Mouse (Mus musculus): ENCODE measurements around the gene Tmem101.

Tmem101 gene

DNA sequence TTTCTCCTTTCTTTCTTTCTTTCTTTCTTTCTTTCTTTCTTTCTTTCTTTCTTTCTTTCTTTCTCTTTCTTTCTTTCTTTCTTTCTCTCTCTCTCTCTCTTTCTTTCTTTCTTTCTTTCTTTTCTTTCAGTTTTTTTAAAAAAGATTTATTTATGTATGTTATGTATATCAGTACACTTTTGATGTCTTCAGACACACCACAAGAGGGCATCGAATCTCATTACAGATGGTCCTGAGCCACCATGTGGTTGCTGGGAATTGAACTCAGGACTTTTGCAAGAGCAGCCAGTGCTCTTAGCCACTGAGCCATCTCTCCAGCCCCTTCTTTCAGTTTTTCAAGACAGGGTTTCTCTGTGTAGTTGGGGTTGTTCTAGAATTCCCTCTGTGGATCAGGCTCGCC lies 1.8 kb upstream of the Tmem101 start:
- intact Hi-C loops (cut with DNase I): loop anchor here (5.0 to 10.0 kb wide), 2 partner anchors 67 to 104 kb away; no protein-coding TSS in a partner anchor

- intact Hi-C loops (cut with DNase I): loop anchor here (5.0 to 10.0 kb wide), 2 partner anchors 68 to 106 kb away; no protein-coding TSS in a partner anchor
These were observed 534 bp upstream of the Tmem101 start for GRCm38 (mm10) chr11:102156786-102157089.

DNA sequence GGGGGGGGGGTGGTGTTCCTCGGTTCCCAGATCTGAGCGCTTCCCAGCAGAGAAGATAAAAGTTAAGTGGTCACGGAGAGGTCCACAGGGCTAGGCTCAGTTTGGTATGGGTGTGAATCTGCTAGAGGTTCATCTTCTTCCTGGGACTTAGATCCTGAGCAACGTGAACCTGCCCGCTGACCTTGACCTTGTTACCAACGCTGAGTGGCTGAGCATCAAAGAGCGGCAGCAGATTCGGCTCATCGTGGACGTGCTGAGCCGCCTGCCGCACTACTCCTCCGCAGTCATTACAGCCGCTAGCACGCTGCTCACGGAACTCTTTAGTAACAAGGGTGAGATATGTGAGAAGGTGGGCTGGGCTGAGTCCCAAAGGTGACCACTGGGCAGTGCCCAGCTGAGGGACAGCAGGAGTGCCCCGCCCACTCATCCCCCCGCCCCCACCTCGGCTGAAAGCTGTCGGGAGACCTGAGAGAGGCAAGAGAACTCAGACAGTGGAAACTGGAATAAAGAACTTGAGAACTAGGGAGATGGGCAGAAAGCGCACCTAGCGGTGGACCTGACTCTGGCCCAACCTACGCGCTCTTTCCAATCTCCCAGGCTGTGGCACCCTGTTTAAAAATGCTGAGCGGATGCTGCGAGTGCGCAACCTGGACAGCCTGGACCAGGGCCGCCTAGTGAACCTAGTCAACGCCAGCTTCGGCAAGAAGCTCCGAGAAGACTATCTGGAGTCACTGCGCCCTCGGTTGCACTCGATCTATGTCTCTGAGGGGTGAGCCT lies 8.8 kb downstream of the Tmem101 start:
- intact Hi-C loops (cut with DNase I): loop anchor here (5.0 kb wide), 1 partner anchor 285 kb away; the partner anchor contains the start of gene Grn

GRCm38 (mm10) chr11:102146531-102146930 lies 9.7 kb downstream of the Tmem101 start:
- intact Hi-C loops (cut with DNase I): loop anchor here (5.0 kb wide), 1 partner anchor 286 kb away; the partner anchor contains the start of gene Grn

- intact Hi-C loops (cut with DNase I): loop anchor here (5.0 kb wide), 1 partner anchor 286 kb away; the partner anchor contains the start of gene Grn
These were observed 10.2 kb downstream of the Tmem101 start for GRCm38 (mm10) chr11:102146005-102146404.

DNA sequence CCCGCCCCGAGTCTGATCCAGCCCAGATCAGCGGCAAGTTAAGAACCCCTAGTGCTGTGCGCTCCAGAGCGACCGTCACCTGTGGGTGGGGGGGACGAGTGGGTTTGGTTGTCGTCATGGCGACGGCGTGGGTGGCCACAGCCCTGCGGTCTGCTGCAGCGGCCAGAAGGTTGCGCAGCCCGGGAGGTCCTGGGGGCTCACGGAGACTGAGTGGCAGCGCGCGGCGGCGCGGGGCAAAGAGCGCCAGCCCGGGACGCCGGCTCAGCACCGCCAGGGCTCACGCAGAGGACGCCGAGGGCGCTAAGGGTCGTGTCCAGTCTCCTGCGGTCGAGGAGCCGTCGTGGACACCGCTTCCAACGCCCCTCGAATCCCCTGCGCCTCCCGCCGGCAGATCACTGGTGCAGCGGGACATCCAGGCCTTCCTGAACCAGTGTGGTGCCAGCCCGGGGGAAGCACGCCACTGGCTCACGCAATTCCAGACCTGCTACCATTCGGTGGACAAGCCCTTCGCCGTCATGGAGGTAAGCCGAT lies 10.7 kb downstream of the Tmem101 start, which contains the start of gene Nags:
Gene Nags (plus strand): TSS at position 43 of the 531 bp plus-strand sequence.
- intact Hi-C loops (cut with DNase I): loop anchor here (5.0 kb wide), 1 partner anchor 287 kb away; the partner anchor contains the start of gene Grn

GRCm38 (mm10) chr11:102144957-102145470 lies 11.2 kb downstream of the Tmem101 start:
- intact Hi-C loops (cut with DNase I): loop anchor here (5.0 kb wide), 1 partner anchor 287 kb away; the partner anchor contains the start of gene Grn

DNA sequence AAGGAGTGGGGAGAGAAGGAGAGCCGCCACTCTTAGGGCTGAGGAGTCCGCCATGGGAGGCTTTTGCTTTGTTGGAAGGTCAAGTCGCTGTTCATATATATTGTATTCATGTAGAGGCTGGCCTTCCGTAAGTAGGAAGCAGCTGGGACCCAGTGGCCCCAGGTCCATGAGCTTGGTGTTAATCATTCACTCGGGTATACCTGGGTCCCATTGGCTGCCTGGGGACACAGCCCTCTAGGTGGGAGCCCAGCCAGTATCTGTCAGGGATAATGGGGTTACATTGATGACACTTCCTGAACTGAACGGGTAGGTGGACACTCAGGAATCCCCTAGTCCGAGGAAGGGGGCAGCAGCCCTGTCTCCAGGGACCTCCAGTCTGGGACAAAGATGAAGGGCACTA lies 13.8 kb downstream of the Tmem101 start:
- intact Hi-C loops (cut with DNase I): no loop called here

- intact Hi-C loops (cut with DNase I): no loop called here
These were observed 15.7 kb downstream of the Tmem101 start for GRCm38 (mm10) chr11:102140508-102140907.

DNA sequence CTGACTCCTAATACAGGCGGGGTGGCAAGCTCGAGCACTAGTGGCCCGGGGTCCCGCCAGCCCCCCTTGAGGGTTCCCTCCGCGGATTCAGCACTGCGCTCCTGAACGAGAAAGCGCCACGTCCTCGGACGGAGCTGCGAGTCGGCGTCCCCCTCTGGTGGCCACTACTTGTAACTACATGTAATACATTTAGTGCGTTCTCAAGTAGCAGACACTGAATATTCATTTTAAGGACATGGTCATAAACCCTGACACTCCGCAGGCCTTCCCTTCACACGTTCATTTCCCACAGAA lies 17.8 kb downstream of the Tmem101 start:
- intact Hi-C loops (cut with DNase I): loop anchor here (2.0 to 5.0 kb wide), 2 partner anchors 36 to 76 kb away; no protein-coding TSS in a partner anchor

- intact Hi-C loops (cut with DNase I): loop anchor here (2.0 to 5.0 kb wide), 2 partner anchors 35 to 76 kb away; no protein-coding TSS in a partner anchor
These were observed 18.4 kb downstream of the Tmem101 start for GRCm38 (mm10) chr11:102137625-102138446.

DNA sequence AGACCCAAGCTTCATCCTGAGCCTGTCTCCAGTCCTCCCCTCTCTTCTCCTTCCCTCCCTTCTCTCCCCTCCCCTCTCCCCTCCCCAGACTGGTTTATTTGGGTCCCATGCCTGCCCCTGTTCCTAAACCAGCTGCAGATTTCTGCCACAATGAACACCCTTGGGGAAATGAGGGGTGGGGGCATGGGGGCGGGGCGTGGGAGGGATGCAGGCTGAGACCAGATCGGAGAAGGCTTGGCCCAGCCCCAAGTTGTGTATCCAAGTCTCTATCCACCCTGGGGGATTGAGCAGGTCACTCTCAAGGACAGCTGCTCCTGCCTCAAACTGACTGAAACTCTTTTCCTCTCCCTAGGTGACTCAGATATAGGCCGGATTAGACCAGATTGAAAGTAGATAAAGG lies 21.7 kb downstream of the Tmem101 start:
- intact Hi-C loops (cut with DNase I): no loop called here

DNA sequence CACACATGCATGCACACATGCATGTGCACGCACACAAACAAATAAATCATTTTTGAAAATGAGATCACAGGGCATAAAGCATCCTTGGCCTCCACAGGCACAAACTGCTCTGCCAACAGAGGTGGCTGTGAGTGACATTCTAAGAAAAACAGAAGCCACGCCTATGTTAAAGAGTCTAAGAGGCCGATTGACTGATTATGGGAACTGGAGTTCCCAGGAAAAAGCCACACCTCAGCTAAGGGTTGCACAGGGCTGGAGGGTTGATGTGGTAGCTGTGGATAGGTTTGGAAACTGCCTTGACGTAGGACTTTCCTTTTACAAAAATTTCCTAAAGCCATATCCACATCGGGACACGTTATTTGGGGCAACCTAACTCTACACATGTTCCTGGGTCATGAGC lies 38.8 kb downstream of the Tmem101 start:
- intact Hi-C loops (cut with DNase I): no loop called here

DNA sequence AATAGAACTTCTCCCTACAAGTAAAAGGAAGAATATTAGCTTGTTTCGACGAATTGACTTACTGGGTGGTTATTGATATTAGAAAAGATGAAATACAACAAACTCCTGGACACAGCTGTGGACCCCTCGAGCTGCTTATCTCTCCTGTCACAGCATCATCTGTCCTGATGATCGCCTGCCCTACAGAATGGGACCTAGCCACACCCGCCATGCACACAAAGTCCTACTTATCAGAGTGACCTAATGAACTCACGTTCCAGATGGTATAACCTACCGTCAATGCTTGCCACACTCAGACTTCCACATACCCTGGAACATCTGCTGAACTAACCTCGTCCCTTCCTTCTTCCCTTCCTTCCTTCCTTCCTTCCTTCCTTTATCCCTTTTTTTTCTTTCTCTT lies 40.0 kb downstream of the Tmem101 start:
- intact Hi-C loops (cut with DNase I): no loop called here

GRCm38 (mm10) chr11:102111576-102111975 lies 44.6 kb downstream of the Tmem101 start:
- intact Hi-C loops (cut with DNase I): no loop called here

DNA sequence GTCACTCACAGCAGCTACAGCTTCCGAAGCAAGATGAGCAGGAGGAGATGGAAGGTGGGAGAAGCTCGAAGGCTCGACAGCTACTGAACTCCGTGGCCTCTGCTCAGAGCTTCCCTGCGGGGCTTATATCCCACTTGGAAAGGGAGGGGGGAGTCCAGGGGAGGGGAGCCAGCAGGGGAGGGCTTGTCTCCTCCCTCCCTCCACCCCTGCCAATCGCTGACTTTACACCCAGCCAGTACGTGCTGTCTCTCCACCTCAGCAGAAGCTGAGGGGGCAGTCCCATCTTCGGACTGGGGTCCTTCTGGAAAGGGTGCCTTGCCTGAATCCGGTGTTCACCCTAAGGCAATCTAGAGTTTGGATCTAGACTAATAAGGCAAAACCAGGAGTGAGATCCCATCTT lies 48.5 kb downstream of the Tmem101 start, which contains the start of gene Pyy:
Gene Pyy (minus strand): TSS at position 101 of the 400 bp plus-strand sequence.
- intact Hi-C loops (cut with DNase I): no loop called here

DNA sequence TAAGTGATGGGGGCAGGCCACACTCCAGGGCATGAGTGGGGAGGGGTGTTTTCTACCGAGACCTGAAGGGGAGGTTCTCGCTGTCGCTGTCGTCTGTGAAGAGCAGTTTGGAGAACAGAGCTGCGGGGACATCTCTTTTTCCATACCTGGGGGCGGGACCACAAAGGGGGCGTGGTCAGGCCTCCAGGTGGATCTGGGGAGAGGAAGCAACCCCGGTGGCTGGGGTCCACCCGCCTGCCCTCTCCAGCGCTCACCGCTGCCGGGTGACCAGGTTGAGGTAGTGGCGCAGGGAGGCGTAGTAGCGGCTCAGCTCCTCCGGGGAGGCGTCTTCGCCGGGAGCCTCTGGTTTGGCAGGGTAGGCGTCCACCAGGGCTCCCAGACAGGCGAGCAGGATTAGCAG lies 49.3 kb downstream of the Tmem101 start:
- intact Hi-C loops (cut with DNase I): no loop called here
